Mouse (Mus musculus): ENCODE data around the gene Phldb3.
A peak's percentile ranks its signal among the peaks of the same experiment; 100 is the strongest.

Gene Phldb3

GRCm38 (mm10) chr7:24610144-24610878 is at the start of gene Phldb3:
TSS of gene Phldb3 (plus strand) at chr7:24610763.
- DNase-seq (ENCODE audit: low spot score in 2 of 2), result no peak

GRCm38 (mm10) chr7:24561450-24561849 is 49.1 kb upstream of the Phldb3 start:
- DNase-seq (ENCODE audit: low spot score in 2 of 2), result no peak

DNA sequence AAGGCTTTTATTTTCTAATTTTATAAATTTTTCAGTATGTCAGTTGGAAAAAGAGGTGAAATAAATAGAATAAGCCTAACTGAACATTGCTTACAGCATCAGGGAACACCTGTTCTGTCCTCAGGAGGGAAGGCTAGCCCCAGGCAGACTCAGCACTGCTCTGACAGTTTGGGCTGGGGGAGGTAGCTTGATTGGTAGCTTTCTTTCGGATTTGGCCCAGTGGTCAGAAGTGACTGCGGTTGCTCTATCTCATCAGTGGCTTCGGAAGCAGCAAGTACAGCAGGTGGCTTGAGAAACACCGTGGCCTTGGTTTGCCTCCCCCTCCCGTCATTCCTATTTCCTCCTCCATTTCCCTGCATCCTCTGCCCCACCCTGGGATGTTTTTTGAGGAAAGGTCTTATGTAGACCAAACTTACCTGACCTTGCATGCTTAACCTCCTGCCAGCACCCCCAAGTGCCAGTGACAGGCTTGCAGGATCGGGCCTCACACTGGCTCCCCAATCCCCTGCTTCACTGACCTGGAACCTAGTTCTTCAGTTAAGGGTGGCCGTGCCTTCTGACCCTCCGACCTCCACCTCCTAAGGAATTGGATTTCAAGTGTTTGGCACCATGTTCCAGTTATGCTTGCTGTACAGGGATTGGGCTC is 47.2 kb upstream of the Phldb3 start:
- DNase-seq (ENCODE audit: low spot score in 2 of 2), result no peak

GRCm38 (mm10) chr7:24563837-24564206 is 46.7 kb upstream of the Phldb3 start:
- DNase-seq (ENCODE audit: low spot score in 2 of 2), result no peak

DNA sequence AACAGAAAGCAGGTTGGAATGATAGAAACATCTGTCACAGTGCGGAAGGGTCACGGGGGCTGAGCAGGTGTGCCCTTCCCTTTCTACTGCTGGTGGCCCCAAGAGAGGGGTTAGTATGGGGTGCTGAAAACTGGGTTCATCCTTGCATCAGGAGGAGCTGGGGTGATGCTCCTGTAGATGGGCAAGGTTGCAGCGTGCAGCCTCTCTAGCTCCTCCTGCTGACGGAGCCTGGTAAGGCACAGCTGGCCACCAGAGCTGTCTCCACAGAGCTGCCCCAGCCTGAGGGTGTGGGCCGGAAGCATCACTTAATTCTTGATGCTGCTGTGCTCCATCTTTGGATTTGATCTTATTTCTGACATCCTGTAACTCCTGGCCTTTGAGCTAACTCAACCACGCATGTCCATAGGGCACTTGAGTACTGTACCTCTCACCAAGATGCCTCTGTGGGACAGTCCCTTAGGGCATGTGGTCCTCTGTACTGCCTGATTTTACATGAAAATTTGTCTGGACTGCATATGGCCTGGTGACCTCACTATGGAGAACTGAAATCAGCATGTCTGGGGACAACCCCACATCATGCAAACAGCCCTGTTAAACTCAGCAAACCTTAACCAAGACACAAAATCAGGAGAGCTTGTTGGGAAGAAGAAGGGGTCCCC is 45.8 kb upstream of the Phldb3 start:
- peak in 1 of 2 experiments; percentile 53 for DNase-seq (ENCODE audit: low spot score in 2 of 2)

DNA sequence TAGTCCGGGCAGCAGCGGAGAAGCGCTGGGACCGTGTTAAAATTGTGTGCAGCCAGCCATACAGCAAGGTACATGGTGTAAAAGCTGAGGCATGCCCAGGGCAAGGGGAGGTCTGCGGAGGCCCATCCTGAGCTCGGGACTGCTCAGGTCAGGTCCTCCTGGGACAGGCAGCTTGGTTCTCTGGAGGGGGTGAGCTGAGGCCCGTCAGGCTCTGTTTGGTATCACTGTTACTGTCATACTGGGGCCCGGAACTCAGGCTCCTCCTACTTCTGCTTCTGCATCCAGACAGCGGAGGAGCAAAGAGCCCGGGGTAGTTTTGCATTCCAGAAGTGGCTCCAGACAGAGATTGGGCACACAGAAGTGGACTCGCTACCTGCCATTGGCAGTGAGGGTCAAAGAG is 44.9 kb upstream of the Phldb3 start:
- no peak for DNase-seq (ENCODE audit: low spot score in 2 of 2)

DNA sequence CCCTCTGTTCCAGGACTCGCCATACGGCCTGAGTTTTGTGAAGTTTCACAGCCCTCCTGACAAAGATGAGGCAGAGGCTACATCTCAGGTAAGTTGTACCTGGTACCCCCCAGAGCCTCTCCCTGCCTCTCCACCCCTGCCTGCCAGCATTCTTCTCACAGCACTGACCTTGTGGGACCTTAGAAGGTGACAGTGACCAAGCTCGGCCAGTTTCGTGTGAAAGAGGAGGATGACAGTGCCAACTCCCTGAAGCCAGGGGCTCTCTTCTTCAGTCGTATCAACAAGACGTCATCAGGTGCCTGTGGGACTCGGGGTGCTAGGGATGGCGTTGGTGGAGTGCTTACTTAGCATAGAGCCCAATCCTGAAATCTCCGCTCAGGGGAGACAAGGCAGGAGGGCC is 44.4 kb upstream of the Phldb3 start:
- DNase-seq (ENCODE audit: low spot score in 2 of 2), result no peak

DNA sequence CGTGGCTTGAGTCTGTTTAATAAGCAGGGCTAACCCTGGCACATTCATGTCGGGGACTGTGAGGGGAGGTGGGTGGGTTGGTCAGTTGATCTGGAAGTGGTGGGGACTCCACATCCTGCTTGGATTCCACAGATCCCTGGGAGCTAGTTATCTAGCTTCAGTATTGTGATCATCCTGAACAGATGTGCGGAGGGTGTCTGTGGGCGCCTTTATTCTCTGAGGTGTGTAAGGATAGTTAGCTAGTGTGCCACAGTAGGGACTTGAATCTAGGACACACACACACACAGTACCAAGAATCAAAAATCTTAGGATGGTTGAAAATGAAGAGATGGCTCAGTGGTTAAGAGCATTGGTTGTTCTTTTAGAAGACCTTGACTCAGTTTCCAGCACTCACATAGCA is 42.1 kb upstream of the Phldb3 start:
- DNase-seq (ENCODE audit: low spot score in 2 of 2), result no peak

GRCm38 (mm10) chr7:24571071-24571470 is 39.5 kb upstream of the Phldb3 start:
- no peak for DNase-seq (ENCODE audit: low spot score in 2 of 2)

- no peak for DNase-seq (ENCODE audit: low spot score in 2 of 2)
These were observed 38.1 kb upstream of the Phldb3 start for GRCm38 (mm10) chr7:24572455-24572854.

- no peak for DNase-seq (ENCODE audit: low spot score in 2 of 2)
These were observed 36.3 kb upstream of the Phldb3 start for GRCm38 (mm10) chr7:24574224-24574796.

- DNase-seq (ENCODE audit: low spot score in 2 of 2), result no peak
These were observed 32.8 kb upstream of the Phldb3 start for GRCm38 (mm10) chr7:24577811-24578210.

GRCm38 (mm10) chr7:24584876-24585275 is 25.7 kb upstream of the Phldb3 start:
- DNase-seq (ENCODE audit: low spot score in 2 of 2), result no peak

GRCm38 (mm10) chr7:24585995-24586394 is 24.6 kb upstream of the Phldb3 start:
- DNase-seq (ENCODE audit: low spot score in 2 of 2), result no peak

GRCm38 (mm10) chr7:24586828-24587227 is 23.7 kb upstream of the Phldb3 start:
- no peak for DNase-seq (ENCODE audit: low spot score in 2 of 2)

GRCm38 (mm10) chr7:24587330-24588105 is 23.0 kb upstream of the Phldb3 start, which contains the start of the genes Ethe1 and Zfp575:
TSS of gene Ethe1 (plus strand) at chr7:24587543.
TSS of gene Zfp575 (minus strand) at chr7:24587641.
- peak; percentile 70 to 73 for DNase-seq (ENCODE audit: low spot score in 2 of 2)

GRCm38 (mm10) chr7:24588336-24588735 is 22.2 kb upstream of the Phldb3 start:
- no peak for DNase-seq (ENCODE audit: low spot score in 2 of 2)

DNA sequence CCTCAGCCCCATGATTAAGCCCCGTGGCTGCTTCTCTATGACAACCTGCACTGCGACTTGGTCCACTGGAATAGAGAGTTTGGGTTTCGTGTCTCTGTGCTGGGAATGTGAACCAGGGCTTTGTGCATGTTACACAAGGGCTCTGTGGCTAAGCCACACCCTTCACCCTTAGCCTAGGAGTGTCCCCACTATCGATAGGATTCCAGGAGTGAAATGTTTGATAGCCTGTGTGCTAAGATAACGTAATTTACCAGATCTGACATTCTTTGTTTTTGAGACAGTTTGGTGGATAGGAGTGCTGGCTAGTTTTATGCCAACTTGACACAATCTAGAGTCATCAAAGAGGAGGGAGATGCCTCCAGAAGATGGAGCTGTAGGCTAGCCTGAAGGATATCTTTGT is 18.8 kb upstream of the Phldb3 start:
- no peak for DNase-seq (ENCODE audit: low spot score in 2 of 2)

DNA sequence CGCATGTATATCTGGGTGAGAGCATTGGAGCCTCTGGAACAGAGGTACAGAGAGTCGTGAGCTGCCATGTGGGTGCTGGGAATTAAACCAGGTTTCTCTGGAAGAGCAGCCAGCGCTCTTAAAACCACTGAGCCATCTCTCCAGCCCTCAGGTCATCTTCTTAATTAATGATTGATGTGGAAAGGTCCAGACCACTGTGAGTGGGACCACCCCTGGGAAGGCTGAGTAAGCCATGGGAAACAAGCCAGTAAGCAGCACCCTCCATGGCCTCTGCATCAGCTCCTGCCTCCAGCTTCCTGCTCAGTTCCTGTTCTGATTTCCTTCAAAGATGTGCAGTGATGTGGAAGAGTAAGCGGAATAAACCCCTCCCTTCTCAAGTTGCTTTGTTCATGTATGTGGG is 18.4 kb upstream of the Phldb3 start:
- no peak for DNase-seq (ENCODE audit: low spot score in 2 of 2)

GRCm38 (mm10) chr7:24592781-24593180 is 17.8 kb upstream of the Phldb3 start:
- DNase-seq (ENCODE audit: low spot score in 2 of 2), result no peak

DNA sequence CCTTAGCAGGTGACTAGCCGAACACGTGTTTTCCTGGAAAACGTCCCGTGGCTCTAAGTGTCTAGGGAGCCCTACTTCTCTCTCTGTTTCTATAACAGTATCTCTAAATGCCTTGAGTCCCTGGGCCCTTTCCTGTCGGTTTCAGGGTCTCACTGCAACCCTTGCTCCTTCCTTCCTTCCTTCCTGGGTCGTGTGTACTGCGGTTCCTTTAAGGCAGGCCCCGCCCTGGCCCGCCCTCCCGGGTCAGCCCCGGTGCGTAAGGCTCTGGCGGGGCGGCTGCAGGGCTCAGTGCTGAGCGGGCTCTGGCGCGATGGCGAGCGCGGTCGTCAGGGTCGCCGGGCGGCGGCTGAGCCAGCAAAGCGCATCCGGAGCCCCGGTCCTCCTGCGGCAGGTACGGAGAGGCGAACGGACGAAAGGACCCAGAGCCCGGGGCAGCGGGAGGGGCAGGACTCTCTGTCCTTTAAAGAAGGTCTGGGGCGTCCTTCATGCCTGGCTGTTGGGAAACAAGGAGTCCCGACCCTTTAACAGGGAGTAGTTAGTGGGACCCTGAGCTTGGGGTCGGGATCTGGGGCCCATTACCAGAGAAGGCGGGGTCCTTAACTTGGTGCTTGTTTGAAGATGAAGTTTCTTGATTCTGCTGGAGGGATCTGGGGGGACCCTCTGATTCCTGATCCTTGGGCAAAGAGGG is 16.8 kb upstream of the Phldb3 start:
- peak in 1 of 2 experiments; percentile 49 for DNase-seq (ENCODE audit: low spot score in 2 of 2)

All from frontal cortex, postnatal 14 days (tissue).